Mouse (Mus musculus) B cell, adult 67 days (primary cell): ENCODE measurements around the gene Fbxw5. TPM values are rescaled to one million over a fixed set of nuclear protein-coding genes. Genes with fewer than 3 reads are reported as not detected.

Experiments
- total RNA-seq, 2 experiments: library from RNA; stranded (reverse); gene quantifications; 4 replicates each; pipeline ENCODE4 v1.2.4; 2023

Fbxw5 gene
- total RNA-seq, result 10 to 100 TPM; 72.0 to 74.1 TPM

DNA sequence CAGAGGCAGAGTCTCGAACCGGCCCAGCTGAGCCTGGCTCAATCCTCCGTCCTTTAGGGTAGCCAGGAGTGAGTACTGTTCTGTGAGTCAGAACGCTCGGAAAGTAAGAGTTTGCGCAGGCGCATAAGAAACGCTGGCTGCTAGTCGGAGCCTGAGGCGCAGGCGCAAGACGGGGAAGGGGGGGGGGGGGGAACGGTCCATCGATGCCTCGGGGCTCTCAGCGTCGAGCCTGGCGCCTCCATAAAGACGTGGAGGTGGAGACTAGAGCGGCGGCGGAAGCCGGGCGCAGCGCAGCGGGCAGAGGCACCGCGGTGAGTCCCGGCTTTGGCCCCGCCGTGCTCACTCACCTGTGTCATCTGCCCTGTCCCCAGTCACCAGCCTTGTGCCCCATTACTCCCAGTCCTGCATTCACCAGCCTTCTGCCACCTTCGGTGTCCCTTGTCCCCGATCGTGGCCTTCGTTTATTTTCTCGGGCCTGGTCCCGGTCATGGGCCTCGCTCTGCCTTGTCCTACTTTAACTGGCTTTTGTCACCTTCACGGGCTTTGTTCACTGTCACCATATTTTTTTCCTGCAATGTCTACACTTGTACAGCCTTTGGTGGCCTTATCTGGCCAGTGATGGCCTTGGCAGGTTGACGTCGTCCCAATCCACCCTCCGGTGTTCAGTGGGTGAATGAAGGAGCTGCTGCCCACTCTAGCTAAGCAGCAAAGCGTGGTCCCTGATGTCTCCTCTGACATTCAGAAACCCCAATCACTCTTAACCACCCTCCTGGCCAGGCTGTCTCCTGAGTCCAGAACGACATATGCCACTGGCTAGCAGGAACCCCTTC is at the start of gene Fbxw5:
Gene Fbxw5, plus strand, starts transcription at position 175 of the 830 bp plus-strand sequence.

GRCm38 (mm10) chr2:25456205-25456953 is 44.2 kb upstream of the Fbxw5 start, which contains the start of gene Clic3:
Gene Clic3, plus strand, starts transcription at chr2:25456838.

GRCm38 (mm10) chr2:25460551-25461309 is 39.8 kb upstream of the Fbxw5 start, which contains the start of gene Paxx:
Gene Paxx, minus strand, starts transcription at chr2:25461094.

GRCm38 (mm10) chr2:25469969-25470368 is 30.6 kb upstream of the Fbxw5 start, which contains the start of gene Ptgds:
Gene Ptgds, minus strand, starts transcription at chr2:25470046.

GRCm38 (mm10) chr2:25493476-25493961 is 7.0 kb upstream of the Fbxw5 start, which contains the start of gene Lcn12:
Gene Lcn12, minus strand, starts transcription at chr2:25493911.

DNA sequence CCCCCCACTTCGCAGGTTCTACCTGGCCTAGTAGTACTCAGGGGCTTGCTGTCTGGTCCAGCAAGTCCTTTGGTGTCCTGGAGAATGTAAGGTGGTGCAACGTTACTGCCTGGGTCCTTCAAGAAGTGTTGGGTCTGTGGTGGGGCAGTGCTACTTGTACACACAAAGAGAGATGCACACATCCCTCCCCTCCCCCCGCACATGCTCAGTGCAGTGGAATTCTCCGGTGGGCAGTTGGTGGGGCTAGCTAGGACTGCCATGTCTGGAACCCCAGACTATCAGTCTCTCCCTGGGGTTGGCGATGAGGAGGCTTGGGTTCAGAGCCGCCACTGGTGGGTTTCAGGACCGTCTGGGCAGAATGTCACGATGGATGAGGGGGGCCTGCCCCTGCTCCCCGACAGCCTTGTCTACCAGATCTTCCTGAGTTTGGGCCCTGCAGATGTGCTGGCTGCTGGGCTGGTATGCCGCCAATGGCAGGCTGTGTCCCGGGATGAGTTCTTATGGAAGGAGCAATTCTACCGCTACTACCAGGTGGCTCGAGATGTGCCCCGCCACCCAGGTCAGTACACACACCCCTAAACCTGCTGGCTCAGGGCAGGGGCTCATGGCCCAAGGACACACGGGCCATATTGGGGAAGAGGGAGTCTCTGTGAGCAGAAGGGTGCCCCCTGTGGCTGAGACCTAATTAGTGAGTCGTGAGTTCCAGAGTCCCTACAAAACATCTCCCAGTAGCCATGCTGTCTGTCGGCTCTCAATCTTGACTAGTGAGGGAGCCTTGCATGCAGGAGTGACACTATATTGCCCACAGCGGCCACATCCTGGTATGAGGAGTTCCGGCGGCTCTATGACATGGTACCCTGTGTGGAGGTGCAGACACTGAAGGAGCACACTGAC is 1.3 kb downstream of the Fbxw5 start, which contains the start of gene C8g:
Gene C8g, minus strand, starts transcription at position 127 of the 894 bp plus-strand sequence.

GRCm38 (mm10) chr2:25546811-25547491 is 46.4 kb downstream of the Fbxw5 start, which contains the start of gene Traf2:
Gene Traf2, minus strand, starts transcription at chr2:25546940.

Other genes with a start within 250 kb of the Fbxw5 start
- gene Tmem203, start 245.3 kb upstream of the Fbxw5 start, total RNA-seq, result 10 to 100 TPM; 20.1 to 25.4 TPM
- gene Tprn, start 238.1 kb upstream of the Fbxw5 start, total RNA-seq, result 10 to 100 TPM; 15.5 to 20.0 TPM
- 10 to 100 TPM; 43.7 to 44.2 TPM for gene Ssna1, start 228.3 kb upstream of the Fbxw5 start, total RNA-seq
- gene Anapc2, start 228.3 kb upstream of the Fbxw5 start, total RNA-seq, result 100 to 1,000 TPM; 114 to 127 TPM
- gene Tmem210, start 212.6 kb upstream of the Fbxw5 start, total RNA-seq, result not detected
- gene Lrrc26, start 210.8 kb upstream of the Fbxw5 start, total RNA-seq, result not detected
- gene Grin1, start 181.6 kb upstream of the Fbxw5 start, total RNA-seq, result not detected
- 10 to 100 TPM; 49.9 to 52.4 TPM for gene Man1b1, start 168.4 kb upstream of the Fbxw5 start, total RNA-seq
- gene Dpp7, start 144.4 kb upstream of the Fbxw5 start, total RNA-seq, result 10 to 100 TPM; 36.0 to 36.9 TPM
- 10 to 100 TPM; 25.0 to 27.0 TPM for gene Uap1l1, start 135.1 kb upstream of the Fbxw5 start, total RNA-seq
- 1 to 10 TPM in 1 of 2 experiments, under 1 TPM in 1; 0.44 to 1.0 TPM for gene Sapcd2, start 128.4 kb upstream of the Fbxw5 start, total RNA-seq
- gene Entpd2, start 104.9 kb upstream of the Fbxw5 start, total RNA-seq, result not detected
- gene Npdc1, start 101.4 kb upstream of the Fbxw5 start, total RNA-seq, result not detected
- not detected for gene Fut7, start 77.5 kb upstream of the Fbxw5 start, total RNA-seq
- 10 to 100 TPM; 48.1 to 52.4 TPM for gene Abca2, start 72.0 kb upstream of the Fbxw5 start, total RNA-seq
- not detected for gene Clic3, start 43.9 kb upstream of the Fbxw5 start, total RNA-seq
- gene Paxx, start 39.7 kb upstream of the Fbxw5 start, total RNA-seq, result 10 to 100 TPM; 90.9 to 100.0 TPM
- not detected for gene Ptgds, start 30.7 kb upstream of the Fbxw5 start, total RNA-seq
- not detected for gene Lcn12, start 6.8 kb upstream of the Fbxw5 start, total RNA-seq
- gene C8g, start 969 bp downstream of the Fbxw5 start, total RNA-seq, result under 1 TPM in 1 of 2 experiments, not detected in 1; 0.93 TPM
- gene Traf2, start 46.2 kb downstream of the Fbxw5 start, total RNA-seq, result 10 to 100 TPM; 59.2 to 66.5 TPM
- 100 to 1,000 TPM; 109 to 136 TPM for gene Edf1, start 57.1 kb downstream of the Fbxw5 start, total RNA-seq
- gene Mamdc4, start 74.1 kb downstream of the Fbxw5 start, total RNA-seq, result 1 to 10 TPM; 1.2 to 3.0 TPM
- gene Phpt1, start 74.5 kb downstream of the Fbxw5 start, total RNA-seq, result 10 to 100 TPM; 18.3 to 19.3 TPM
- gene Ajm1, start 81.0 kb downstream of the Fbxw5 start, total RNA-seq, result under 1 TPM in 1 of 2 experiments, not detected in 1; 0.15 TPM
- 100 to 1,000 TPM; 100 to 112 TPM for gene Rabl6, start 107.8 kb downstream of the Fbxw5 start, total RNA-seq
- gene Ccdc183, start 116.9 kb downstream of the Fbxw5 start, total RNA-seq, result not detected
- gene Tmem141, start 121.3 kb downstream of the Fbxw5 start, total RNA-seq, result 1 to 10 TPM in 1 of 2 experiments, not detected in 1; 1.5 TPM
- gene Fcna, start 127.3 kb downstream of the Fbxw5 start, total RNA-seq, result 1 to 10 TPM in 1 of 2 experiments, under 1 TPM in 1; 0.68 to 5.9 TPM
- gene Lcn8, start 152.4 kb downstream of the Fbxw5 start, total RNA-seq, result not detected
- not detected for gene Lcn5, start 157.2 kb downstream of the Fbxw5 start, total RNA-seq
- not detected for gene Lcn6, start 176.0 kb downstream of the Fbxw5 start, total RNA-seq
- gene Lcn10, start 182.0 kb downstream of the Fbxw5 start, total RNA-seq, result not detected
- not detected for gene Obp2a, start 199.3 kb downstream of the Fbxw5 start, total RNA-seq
- gene Bmyc, start 206.0 kb downstream of the Fbxw5 start, total RNA-seq, result 10 to 100 TPM; 24.7 to 28.4 TPM
- gene Obp2b, start 236.3 kb downstream of the Fbxw5 start, total RNA-seq, result not detected